Mouse (Mus musculus): ENCODE measurements at regions not wholly inside any gene's neighbourhood (a gene's known extent, or its start where the extent isn't known, plus 50 kb on each side); places are given as distances from the start of the nearest gene placed in this dataset.
"Not testable (repeated sequence)": the region's sequence is repeated elsewhere in the genome, so short reads cannot be mapped to it uniquely, and the experiment has no call there.

DNA sequence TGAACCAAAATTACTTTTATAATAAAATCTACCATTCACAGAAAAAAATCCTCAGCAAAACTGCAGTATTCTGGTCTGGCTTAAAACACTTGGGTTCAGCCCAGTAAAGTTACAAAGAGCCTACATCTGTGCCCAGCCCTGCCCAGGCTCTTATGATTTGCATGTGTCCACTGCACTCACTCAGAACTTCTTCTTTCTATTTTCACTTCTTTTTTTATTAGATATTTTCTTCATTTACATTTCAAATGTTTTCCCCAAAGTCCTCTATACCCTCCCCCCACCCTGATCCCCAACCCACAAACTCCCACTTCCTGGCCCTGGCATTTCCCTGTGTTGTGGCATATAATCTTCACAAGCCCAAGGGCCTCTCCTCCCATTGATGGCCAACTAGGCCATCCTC, 1442.4 kb upstream of the Tacstd2 start:
- no peak for DNase-seq

DNA sequence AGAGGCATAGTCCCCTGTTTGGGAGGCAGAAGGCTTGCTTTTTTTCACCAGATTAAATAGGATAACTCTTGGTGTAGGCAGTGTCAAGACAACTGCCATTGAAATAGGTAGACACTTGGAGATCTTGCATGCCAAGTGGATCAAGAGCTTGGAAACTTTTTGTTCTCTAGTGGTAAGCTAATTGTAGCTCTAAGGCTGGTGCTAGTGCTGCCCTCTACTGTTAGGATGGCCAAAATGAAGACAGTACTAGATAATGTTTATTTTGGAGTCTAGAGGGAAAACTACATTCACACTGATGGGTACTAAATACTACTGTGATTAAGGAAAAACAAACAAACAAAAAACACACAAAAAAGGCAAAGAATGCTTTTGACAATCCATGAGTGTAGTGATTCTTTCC, 1428.4 kb upstream of the Tacstd2 start:
- no peak for DNase-seq

DNA sequence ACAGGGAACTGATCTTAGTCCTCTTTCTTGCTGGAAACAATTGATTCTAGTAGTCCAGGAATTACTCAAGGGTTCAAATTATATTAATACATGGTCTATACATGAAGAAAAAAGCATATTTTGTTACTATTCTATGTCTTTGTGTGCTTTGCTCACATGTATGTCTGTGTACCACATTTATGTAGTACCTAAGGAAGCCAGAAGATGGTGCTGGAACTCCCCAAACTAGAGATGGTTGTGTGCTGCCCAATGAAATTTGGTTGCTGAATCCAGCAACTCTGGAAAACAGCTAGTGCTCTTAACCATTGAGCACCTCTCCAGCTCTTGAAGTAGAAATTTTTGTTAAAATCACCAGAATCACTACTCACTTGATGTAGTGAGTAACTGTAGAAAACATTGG, 1402.5 kb upstream of the Tacstd2 start:
- DNase-seq = not testable (repeated sequence)

DNA sequence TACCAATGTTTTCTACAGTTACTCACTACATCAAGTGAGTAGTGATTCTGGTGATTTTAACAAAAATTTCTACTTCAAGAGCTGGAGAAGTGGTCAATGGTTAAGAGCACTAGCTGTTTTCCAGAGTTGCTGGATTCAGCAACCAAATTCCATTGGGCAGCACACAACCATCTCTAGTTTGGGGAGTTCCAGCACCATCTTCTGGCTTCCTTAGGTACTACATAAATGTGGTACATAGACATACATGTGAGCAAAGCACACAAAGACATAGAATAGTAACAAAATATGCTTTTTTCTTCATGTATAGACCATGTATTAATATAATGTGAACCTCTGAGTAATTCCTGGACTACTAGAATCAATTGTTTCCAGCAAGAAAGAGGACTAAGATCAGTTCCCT, 1396.3 kb upstream of the Tacstd2 start:
- DNase-seq = not testable (repeated sequence)

DNA sequence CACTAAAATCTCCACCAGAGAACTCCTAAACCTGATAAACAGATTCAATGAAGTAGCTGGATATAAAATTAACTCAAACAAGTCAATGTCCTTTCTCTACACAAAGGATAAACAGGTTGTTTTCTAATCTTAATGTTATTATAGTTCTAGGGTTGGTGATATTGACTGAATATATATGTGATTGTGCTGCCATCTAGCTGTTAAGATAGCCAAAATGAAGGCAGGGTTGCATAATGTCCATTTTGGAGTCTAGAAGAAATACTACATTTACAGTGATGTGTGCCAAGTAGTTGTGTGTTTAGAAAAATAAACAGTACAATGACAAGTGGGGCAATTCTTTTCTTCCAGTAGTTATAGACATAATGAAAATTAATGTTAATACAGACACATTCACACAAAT, 1379.9 kb upstream of the Tacstd2 start:
- no peak for DNase-seq

DNA sequence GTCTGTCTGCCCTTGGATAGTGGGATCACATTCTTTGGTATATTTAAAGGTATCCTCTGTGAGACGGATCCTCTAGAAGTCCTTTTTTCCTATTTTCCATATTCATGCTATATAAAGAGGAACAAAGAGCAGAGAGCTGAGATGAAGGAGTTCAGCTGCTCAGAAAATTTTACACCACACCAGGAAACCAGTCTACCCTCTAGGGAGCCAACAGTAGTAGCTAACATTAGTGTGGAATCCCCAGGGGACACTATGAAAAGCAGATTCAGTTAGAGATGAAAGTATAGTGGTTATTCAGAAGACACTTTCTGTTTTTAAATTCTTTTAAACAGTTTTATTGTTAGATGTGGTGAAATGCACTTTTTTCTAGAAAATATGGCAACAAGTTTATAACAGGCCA, 1348.5 kb upstream of the Tacstd2 start:
- DNase-seq = no peak

DNA sequence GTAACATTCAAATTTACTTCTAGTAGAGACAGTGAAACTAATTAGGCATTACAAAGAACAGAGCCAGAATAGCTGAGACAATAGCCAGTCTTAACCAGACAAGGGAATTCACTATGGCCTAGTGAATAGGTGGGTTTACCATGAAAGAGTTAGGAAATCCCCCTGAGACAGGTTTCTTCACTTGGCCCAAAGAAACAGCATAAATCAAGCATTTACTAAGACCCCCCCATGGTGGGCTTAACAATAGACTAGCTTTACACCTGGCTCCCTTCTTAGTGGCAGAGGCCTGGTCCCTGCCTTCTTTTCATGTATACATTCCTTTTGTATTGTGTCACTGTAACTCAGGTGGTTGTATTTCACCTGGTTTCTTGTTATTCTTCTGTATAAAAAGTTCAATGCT, 1317.2 kb upstream of the Tacstd2 start:
- not testable (repeated sequence) for DNase-seq

DNA sequence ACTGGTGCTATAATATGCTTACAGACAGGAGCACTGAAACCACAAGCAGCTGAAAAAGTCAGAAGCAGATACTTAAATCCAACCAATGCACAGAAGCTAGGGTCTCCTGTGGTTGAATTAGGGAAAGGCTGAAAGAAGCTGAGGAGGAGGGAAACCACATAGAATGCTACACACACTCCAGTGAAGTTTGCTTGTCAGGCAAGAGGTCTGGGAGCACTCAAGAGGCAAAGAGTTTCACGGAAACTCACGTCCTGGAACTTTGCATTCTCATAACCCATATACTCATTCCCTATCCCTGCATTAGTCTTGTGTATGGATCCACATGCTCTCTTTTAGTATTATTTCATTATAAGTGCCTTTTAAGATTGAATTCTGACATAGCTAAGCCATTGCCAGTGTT, 1316.7 kb upstream of the Tacstd2 start:
- no peak for DNase-seq

DNA sequence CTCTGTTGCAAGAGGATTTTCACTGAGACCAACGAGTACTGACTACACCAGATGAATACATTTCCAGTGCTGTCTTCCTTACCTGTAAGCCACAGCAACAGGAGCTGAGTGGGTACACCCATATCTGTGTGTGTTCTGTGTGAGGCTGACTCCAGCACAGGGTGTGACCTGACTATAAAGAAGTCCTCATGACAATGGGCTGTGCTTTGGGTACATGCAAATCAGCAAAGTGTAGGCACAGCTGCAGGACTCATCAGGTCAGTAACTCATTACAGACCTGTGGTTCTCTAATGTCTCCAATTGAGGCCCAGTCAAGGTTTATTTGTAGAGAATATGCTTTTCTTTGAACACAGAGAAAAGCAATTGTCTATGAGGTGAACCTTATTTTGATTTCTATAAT, 1299.6 kb upstream of the Tacstd2 start:
- DNase-seq = no peak

DNA sequence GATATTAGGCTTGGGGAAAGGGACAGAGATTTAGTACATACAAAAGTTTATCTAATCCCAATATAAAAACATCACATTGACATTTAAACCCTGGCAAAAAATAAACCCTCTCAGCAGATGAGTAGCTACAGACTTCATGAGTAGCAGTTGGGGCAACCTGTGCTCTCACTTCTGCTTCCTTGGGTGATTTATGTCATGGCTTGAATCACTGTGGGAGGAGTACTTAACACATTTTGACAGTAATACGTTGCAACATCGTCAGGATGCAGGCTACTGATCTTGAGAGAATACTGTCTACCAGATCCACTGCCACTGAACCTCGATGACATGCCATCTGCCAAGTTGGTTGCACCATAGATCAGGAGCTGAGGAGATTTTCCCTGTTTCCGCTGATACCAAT, 1299.0 kb upstream of the Tacstd2 start:
- no peak for DNase-seq

DNA sequence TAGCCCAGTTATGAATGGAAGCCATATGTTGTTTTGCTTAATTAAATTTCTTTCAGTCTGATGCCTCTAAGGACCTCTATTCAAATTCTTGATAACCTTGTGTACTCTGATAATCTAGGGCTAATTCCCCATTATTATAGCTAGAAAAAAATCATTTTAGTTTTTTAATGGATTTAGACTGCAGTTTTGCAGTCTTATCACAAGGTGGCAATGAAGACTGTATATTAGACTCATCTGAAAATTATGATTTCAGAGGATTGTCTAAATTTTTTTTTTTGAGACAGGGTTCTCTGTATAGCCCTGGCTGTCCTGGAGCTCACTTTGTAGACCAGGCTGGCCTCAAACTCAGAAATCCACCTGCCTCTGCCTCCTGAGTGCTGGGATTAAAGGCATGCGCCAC, 1292.9 kb upstream of the Tacstd2 start:
- DNase-seq = not testable (repeated sequence)

DNA sequence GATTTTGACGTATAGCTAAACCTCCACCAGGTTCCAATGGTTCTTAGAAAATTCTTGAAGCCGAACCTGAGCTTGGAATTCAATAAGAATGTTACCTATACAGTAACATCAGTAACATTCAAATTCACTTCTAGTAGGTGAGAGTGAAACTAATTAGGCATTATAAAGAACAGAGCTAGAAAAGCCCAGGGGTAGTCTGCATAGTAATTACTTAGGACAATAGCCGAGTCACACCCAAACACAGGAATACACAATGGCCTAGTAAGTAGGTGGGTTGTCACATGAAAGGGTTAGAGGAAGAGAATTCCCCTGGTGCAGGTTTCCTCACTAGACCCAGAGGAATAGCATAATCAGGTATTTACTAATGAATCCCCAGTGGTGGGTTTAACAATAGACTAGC, 1277.8 kb upstream of the Tacstd2 start:
- no peak for DNase-seq

DNA sequence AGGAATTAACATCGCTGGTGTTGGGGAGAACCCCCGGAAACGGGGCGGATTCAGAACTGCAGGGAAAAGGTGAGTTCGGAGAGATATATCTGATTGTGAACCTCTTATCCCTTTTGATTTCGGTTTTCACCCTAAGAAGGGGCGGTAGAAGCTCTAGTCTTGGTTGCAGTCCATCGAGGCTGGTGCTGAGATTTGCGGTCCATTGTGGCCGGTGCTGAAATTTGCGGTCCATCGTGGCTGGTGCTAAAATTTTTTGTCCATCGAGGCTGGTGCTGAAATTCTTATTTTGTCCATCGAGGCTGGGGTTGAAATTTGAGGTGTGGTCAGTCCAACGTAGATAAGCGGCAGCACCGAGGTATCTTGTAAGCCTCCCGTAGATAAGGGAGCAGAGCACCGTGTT, 1263.6 kb upstream of the Tacstd2 start:
- not testable (repeated sequence) for DNase-seq

DNA sequence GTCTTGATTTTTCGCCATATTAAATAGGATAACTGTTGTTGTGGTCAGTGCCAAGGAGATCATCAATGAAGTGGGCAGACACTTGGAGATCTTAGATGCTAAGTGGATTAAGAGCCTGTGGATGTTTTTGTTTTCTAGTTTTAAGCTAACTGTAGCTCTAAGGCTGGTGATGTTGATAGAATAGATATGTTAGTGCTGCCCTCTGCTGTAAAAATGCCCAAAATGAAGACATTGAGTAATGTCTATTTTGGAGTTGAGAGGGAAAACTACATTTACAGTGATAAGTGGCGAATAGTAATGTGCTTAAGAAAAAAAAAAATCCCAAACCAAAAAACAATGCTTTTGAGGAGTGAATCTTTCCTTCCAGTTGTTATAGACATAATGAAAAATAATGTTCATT, 1235.9 kb upstream of the Tacstd2 start:
- no peak for DNase-seq

DNA sequence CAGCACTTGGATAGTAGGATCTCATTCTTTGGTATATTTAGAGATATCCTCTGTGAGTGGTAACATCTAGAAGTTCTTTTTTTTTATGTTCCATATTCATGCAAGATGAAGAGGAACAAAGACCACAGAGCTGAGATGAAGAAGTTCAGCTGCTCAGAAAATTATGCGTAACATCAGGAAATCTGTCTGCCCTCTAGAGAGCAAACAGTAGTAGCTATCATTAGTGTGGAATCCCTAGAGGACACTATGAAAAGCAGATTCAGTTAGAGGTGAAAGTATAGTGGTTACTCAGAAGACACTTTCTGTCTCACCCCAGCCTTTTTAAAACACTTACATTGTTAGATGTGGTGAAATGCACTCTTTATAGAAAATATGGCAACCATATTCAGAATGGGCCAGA, 1214.9 kb upstream of the Tacstd2 start:
- no peak for DNase-seq

DNA sequence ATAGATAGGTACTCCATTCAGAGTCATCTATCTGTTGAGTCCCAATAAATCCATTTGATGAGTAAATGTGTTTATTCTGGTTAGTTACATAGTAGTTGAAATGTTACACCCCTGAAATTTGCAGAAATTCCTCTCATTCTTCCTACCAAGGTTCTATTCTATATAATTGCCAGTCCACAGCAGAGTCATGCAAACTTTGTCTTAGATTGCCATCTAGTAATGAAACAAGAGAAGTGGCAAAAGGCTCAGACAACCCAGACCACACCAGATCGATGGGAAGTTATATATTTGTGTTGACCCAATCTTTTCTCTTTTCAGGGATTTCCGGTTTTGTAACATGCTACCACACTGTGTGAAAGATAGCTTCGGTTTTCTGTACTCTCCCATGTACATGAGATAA, 1214.1 kb upstream of the Tacstd2 start:
- DNase-seq = no peak

DNA sequence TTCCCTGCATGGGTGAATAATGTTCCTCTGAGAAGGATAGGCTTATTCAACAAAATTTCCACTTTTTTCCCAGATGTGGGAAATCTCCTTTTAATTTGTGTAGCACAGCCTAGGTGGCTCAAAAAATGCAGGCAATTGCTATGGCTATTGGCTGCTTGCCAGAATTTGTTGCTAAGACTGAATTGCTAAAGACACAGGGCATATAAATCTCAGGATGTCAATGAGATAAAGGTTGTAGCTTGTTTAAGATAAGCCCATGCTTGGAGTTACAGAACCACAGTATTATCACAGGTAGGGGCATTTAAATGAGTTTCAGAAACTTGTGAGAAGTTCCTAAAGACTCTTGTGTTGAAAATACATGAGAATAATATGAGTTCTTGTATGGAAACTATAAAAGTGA, 1203.0 kb upstream of the Tacstd2 start:
- no peak for DNase-seq

DNA sequence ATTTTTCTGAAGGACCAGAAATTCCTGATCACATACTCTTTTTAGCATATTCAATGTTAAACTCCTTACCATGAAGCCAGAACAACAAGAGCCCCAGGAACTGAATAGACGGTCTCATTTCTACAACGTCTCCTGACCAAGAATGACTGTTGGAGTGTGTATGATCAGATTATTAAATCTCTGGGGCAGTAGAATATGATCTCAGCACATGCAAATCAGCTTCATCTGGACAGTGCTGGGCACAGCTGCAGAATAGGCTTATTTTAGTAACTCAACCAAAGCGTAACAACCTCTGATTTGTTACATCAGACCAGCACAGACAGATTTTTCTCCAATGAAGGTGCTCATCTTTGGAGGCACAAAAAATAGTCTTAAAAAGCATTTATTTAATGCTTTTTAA, 1201.1 kb upstream of the Tacstd2 start:
- DNase-seq = no peak

DNA sequence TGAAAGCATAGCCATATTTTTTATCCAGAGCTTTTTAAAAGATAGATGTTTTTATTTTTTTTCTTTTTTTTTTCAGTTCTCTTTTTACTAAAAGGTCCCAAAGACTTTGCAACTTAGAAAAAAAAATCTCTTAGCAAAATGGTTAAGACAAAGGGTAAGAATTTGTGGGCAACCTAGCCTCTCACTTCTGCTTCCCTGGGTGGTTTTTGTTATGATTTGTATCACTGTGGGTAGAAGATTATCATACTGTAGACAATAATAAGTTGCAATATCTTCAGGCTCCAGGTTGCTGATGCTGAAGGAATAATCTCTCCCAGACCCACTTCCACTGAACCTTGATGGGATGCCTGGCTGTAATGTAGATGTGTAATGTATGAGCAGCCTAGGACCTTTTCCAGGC, 1200.5 kb upstream of the Tacstd2 start:
- DNase-seq = no peak

DNA sequence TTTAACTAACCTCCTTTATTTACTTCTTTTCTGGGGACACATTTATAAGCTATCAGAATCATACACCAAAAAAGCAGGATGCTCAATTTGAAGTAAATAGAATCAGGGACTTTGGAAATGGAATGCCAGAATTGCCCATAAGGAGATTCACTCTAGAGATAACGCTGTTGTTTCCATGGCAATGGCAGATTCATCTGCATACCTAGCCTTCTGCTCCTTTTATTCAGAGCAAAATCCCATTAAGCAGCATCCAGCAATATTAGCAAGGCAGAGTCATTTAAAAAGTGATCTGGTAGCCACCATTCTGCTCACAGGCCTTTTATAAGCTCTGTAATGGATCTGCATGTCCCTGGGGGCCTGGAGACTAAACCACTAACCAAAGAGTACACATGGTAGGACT, 1175.5 kb upstream of the Tacstd2 start:
- not testable (repeated sequence) for DNase-seq

DNA sequence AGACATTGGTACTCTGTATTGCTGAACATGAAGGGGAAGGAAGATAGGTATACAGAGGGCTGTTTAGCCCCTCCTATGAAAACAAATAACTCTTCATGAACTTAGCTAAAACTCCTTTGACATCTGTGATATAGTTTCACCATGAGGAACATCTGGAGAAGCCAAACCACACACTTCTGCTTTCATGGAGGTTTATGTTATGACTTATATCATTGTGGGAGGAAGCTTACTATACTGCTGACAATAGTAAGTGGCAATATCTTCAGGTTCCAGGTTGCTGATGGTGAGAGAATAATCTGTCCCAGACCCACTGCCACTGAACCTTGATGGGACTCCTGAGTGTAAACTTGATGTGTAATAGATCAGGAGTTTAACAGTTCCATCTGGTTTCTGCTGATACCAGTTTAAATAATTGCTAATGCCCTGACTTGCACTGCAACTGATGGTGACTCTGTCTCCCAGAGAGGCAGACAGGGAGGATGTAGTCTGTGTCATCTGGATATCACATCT, 1168.8 kb upstream of the Tacstd2 start:
- DNase-seq = not testable (repeated sequence)

DNA sequence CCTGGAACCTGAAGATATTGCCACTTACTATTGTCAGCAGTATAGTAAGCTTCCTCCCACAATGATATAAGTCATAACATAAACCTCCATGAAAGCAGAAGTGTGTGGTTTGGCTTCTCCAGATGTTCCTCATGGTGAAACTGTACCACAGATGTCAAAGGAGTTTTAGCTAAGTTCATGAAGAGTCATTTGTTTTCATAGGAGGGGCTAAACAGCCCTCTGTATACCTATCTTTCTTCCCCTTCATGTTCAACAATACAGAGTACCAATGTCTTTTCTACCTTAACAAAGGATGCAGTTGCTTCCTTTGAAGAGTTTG, 1145.2 kb upstream of the Tacstd2 start:
- not testable (repeated sequence) for DNase-seq

DNA sequence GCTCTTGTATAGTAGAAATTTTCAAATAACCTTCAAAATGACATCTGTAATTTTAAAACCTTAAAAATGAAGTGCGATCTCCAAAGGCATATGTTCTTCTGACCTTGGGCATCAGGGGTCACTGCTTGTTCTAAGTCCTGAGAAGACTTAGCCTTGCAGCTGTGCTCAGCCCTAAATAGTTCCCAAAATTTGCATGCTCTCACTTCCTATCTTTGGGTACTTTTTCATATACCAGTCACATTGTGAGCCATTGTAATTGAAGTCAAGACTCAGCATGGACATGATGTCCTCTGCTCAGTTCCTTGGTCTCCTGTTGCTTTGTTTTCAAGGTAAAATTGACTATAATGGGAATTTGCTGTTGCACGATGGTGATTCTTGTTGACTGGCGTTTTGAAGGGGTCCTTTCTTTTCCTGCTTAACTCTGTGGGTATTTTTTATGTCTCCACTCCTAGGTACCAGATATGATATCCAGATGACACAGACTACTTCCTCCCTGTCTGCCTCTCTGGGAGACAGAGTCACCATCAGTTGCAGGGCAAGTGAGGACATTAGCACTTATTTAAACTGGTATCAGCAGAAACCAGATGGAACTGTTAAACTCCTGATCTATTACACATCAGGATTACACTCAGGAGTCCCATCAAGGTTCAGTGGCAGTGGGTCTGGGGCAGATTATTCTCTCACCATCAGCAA, 1144.6 kb upstream of the Tacstd2 start:
- no peak for DNase-seq

DNA sequence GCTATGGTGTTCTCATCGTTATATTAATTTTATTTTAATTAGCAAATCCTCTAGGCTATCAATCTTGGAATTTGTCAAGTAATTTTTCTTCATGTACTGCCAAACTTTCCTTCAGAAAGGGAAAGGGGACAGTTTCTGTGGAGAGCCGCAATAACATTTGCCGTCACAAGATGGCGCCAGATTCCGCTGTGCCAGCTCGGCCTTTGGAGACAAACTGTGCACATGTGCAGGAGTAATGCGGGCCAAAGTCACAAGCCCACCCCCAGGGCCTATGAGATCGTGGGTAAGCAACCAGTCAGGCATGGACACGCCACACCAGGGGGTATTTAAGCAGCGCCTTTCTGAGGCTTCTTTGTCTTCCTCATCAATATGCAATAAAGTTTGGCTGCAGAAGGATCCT, 1132.8 kb upstream of the Tacstd2 start:
- DNase-seq = peak in 1 of 2 experiments; percentile 4

DNA sequence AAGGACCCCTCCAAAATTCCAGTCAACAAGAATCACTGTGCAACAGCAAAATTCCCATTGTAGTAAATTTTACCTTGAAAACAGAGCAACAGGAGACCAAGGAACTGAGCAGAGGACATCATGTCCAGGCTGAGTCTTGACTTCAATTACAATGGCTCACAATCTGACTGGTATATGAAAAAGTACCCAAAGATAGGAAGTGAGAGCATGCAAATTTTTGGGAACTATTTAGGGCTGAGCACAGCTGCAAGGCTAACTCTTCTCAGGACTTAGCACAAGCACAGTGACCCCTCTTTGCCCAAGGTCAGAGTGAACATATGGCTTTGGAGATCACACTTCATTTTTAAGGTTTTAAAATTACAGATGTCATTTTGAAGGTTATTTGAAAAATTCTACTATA, 1096.7 kb upstream of the Tacstd2 start:
- DNase-seq = not testable (repeated sequence)

DNA sequence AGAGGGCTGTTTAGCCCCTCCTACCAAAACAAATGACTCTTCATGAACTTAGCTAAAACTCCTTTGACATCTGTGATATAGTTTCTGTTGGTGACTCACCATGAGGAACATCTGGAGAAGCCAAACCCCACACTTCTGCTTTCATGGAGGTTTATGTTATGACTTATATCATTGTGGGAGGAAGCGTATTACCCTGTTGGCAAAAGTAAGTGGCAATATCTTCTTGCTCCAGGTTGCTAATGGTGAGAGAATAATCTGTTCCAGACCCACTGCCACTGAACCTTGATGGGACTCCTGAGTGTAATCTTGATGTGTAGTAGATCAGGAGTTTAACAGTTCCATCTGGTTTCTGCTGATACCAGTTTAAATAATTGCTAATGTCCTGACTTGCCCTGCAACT, 1096.2 kb upstream of the Tacstd2 start:
- DNase-seq = no peak

All from lung, postnatal 4 days (tissue).